Mouse (Mus musculus) R1 (cell line): Measurements from ENCODE around the gene Notch2.
"Not testable (repeated sequence)": the region's sequence is repeated elsewhere in the genome, so short reads cannot be mapped to it uniquely, and the experiment has no call there.

Experiments used
- DNase-seq: peaks from one replicate; pipeline ENCODE4 v3.0.0-alpha.2; 2018; ENCODE audit warnings: low read depth, low spot score

Notch2 gene

GRCm38 (mm10) chr3:98028072-98028471 lies 14.7 kb downstream of the Notch2 start:
- no peak for DNase-seq

GRCm38 (mm10) chr3:98028936-98029335 lies 15.6 kb downstream of the Notch2 start:
- DNase-seq = no peak

GRCm38 (mm10) chr3:98031104-98031503 lies 17.8 kb downstream of the Notch2 start:
- DNase-seq = no peak

GRCm38 (mm10) chr3:98032191-98032590 lies 18.9 kb downstream of the Notch2 start:
- no peak for DNase-seq

GRCm38 (mm10) chr3:98032944-98033343 lies 19.6 kb downstream of the Notch2 start:
- no peak for DNase-seq

- no peak for DNase-seq
Measured at GRCm38 (mm10) chr3:98034622-98035593, 21.6 kb downstream of the Notch2 start.

GRCm38 (mm10) chr3:98036161-98036560 lies 22.8 kb downstream of the Notch2 start:
- DNase-seq = no peak

- no peak for DNase-seq
Measured at GRCm38 (mm10) chr3:98037151-98037550, 23.8 kb downstream of the Notch2 start.

- DNase-seq = no peak
Measured at GRCm38 (mm10) chr3:98038658-98039057, 25.3 kb downstream of the Notch2 start.

GRCm38 (mm10) chr3:98039223-98039622 lies 25.9 kb downstream of the Notch2 start:
- DNase-seq = no peak

- DNase-seq = no peak
Measured at GRCm38 (mm10) chr3:98039666-98040456, 26.5 kb downstream of the Notch2 start.

GRCm38 (mm10) chr3:98040836-98041235 lies 27.5 kb downstream of the Notch2 start:
- DNase-seq = no peak

GRCm38 (mm10) chr3:98042301-98042700 lies 29.0 kb downstream of the Notch2 start:
- no peak for DNase-seq

GRCm38 (mm10) chr3:98042955-98043456 lies 29.7 kb downstream of the Notch2 start:
- DNase-seq = peak; percentile 27

GRCm38 (mm10) chr3:98043669-98044068 lies 30.3 kb downstream of the Notch2 start:
- no peak for DNase-seq

- no peak for DNase-seq
Measured at GRCm38 (mm10) chr3:98044768-98045368, 31.5 kb downstream of the Notch2 start.

GRCm38 (mm10) chr3:98045465-98046148 lies 32.3 kb downstream of the Notch2 start:
- DNase-seq = no peak

- DNase-seq = no peak
Measured at GRCm38 (mm10) chr3:98046305-98046704, 33.0 kb downstream of the Notch2 start.

- no peak for DNase-seq
Measured at GRCm38 (mm10) chr3:98049671-98050070, 36.3 kb downstream of the Notch2 start.

- not testable (repeated sequence) for DNase-seq
Measured at GRCm38 (mm10) chr3:98050086-98050485, 36.8 kb downstream of the Notch2 start.
